Mouse (Mus musculus): Measurements from ENCODE around the gene Gm45233.

- TF ChIP-seq GATA1 (IDR thresholded peaks at IDR 0.05; ENCODE audit: low read length) (no peak), TAL1 (IDR thresholded peaks at IDR 0.05; ENCODE audit: low read length) (no peak)
Measured at GRCm38 (mm10) chr7:43434676-43435075, 9.3 kb upstream of the Gm45233 start.

All from erythroblast, embryonic 14.5 days (primary cell).